Mouse (Mus musculus) cortical plate, adult 2 months (tissue): ENCODE results near the gene Rnf38.

Experiments
- CTCF ChIP-seq: fragments of 200-500 bp; IDR thresholded peaks from 2 replicates; pipeline ENCODE4 v1.5.1; 2011; ENCODE audit warnings: mild to moderate bottlenecking, control low read depth, low read length; ENCODE audit not compliant: insufficient read depth; ENCODE audit errors: extremely low read depth
- POLR2A ChIP-seq: fragments of 200-500 bp; IDR thresholded peaks from 2 replicates; pipeline ENCODE4 v1.6.1; 2011; ENCODE audit warnings: mild to moderate bottlenecking, low read length, control low read depth; ENCODE audit not compliant: insufficient read depth; ENCODE audit errors: extremely low read depth

DNA sequence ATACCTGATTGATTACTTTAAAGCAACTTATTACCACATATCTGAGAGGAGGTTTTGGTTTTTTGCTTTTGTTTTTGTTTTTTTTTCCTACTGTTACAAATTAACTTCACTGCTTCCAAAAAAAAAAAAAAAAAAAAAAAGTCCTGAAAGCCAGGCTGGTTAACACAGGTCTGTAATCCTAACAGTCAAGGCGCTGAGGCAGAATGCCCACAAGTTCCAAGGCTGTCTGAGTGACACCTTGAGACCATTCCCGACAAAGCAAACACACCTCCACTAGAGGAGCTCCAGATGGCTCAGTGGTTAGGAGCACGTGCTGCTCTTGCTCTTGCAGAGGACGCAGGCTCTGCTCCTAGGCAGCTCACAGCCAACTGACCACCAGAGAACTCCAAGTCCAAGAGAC lies 10.1 kb downstream of the Rnf38 start:
- TF ChIP-seq CTCF (no peak), POLR2A (no peak)
